Mouse (Mus musculus) lung, postnatal 4 days (tissue): ENCODE data around the gene Gm13288.
"Not testable (repeated sequence)": the region's sequence is repeated elsewhere in the genome, so short reads cannot be mapped to it uniquely, and the experiment has no call there.

Experiments
- DNase-seq, 2 experiments: peaks; one replicate each; pipeline ENCODE4 v3.0.0; 2021

Gm13288 gene

GRCm38 (mm10) chr4:88802954-88803353 lies 2.4 kb upstream of the Gm13288 start, which contains the start of gene Gm13287:
Gene Gm13287, plus strand, starts transcription at chr4:88803254.
- DNase-seq, result not testable (repeated sequence)

- peak; percentile 55 to 78 for DNase-seq
Observed at GRCm38 (mm10) chr4:88805761-88806160, 430 bp downstream of the Gm13288 start.

GRCm38 (mm10) chr4:88815928-88816327 lies 10.6 kb downstream of the Gm13288 start, which contains the start of gene Ifna7:
Gene Ifna7, plus strand, starts transcription at chr4:88816228.
- no peak for DNase-seq

GRCm38 (mm10) chr4:88819659-88820058 lies 14.3 kb downstream of the Gm13288 start, which contains the start of gene Ifna11:
Gene Ifna11, plus strand, starts transcription at chr4:88819959.
- DNase-seq, result no peak

GRCm38 (mm10) chr4:88822995-88823394 lies 17.7 kb downstream of the Gm13288 start:
- no peak for DNase-seq

- DNase-seq, result not testable (repeated sequence)
Observed at GRCm38 (mm10) chr4:88827116-88827515, 21.8 kb downstream of the Gm13288 start, which contains the start of gene Ifna6. Gene Ifna6, plus strand, starts transcription at chr4:88827416.

GRCm38 (mm10) chr4:88830523-88830922 lies 25.2 kb downstream of the Gm13288 start:
- peak in 1 of 2 experiments; percentile 14 for DNase-seq

- not testable (repeated sequence) for DNase-seq
Observed at GRCm38 (mm10) chr4:88835225-88835624, 29.9 kb downstream of the Gm13288 start, which contains the start of gene Ifna5. Gene Ifna5, plus strand, starts transcription at chr4:88835525.

GRCm38 (mm10) chr4:88838828-88839227 lies 33.5 kb downstream of the Gm13288 start:
- DNase-seq, result no peak

GRCm38 (mm10) chr4:88840058-88840457 lies 34.7 kb downstream of the Gm13288 start:
- DNase-seq, result no peak

GRCm38 (mm10) chr4:88841438-88841911 lies 36.1 kb downstream of the Gm13288 start, which contains the start of gene Ifna4:
Gene Ifna4, plus strand, starts transcription at chr4:88841861.
- DNase-seq, result no peak

- no peak for DNase-seq
Observed at GRCm38 (mm10) chr4:88845334-88845733, 40.0 kb downstream of the Gm13288 start.

- no peak for DNase-seq
Observed at GRCm38 (mm10) chr4:88849698-88850097, 44.4 kb downstream of the Gm13288 start, which contains the start of gene Ifna1. Gene Ifna1, plus strand, starts transcription at chr4:88850087.

GRCm38 (mm10) chr4:88851026-88851763 lies 45.9 kb downstream of the Gm13288 start:
- DNase-seq, result no peak
